Mouse (Mus musculus) adrenal gland, adult 18-20 months (tissue): ENCODE measurements around the gene Wdr49. TPM values are rescaled to one million over a fixed set of nuclear protein-coding genes. Genes with fewer than 3 reads are reported as not detected.
A peak's percentile ranks its signal among the peaks of the same experiment; 100 is the strongest.

Experiments
- DNase-seq, 2 experiments: peaks; one replicate each; pipeline ENCODE4 v3.0.0; 2021 to 2022; ENCODE audit warnings: low spot score in 2 of 2
- long read RNA-seq, 2 experiments: library from polyadenylated mRNA; stranded (forward); transcript quantifications; one replicate each; pipeline ENCODE4 v2.0.0; 2021
- total RNA-seq, 2 experiments: library from RNA; stranded (reverse); gene quantifications; 1 replicate in 1 of 2; 2 replicates in 1 of 2; pipeline ENCODE4 v1.2.3; 2021

Wdr49 gene
- total RNA-seq, result not detected
- long read RNA-seq, experiment 1, result 0 reads
- long read RNA-seq, experiment 2, result 0 reads

- DNase-seq, result no peak
Observed at GRCm38 (mm10) chr3:75482056-75482455, at the start of gene Wdr49. Gene Wdr49, minus strand, starts transcription at chr3:75482156.

- DNase-seq, result no peak
Observed at GRCm38 (mm10) chr3:75531074-75531473, 49.1 kb upstream of the Wdr49 start.

GRCm38 (mm10) chr3:75522527-75522926 lies 40.6 kb upstream of the Wdr49 start:
- no peak for DNase-seq

- no peak for DNase-seq
Observed at GRCm38 (mm10) chr3:75521314-75521713, 39.4 kb upstream of the Wdr49 start.

GRCm38 (mm10) chr3:75517631-75518250 lies 35.8 kb upstream of the Wdr49 start:
- peak; percentile 25 to 49 for DNase-seq

GRCm38 (mm10) chr3:75498961-75499960 lies 17.3 kb upstream of the Wdr49 start:
- no peak for DNase-seq

GRCm38 (mm10) chr3:75492913-75493312 lies 11.0 kb upstream of the Wdr49 start:
- no peak for DNase-seq

GRCm38 (mm10) chr3:75475106-75475505 lies 6.8 kb downstream of the Wdr49 start:
- no peak for DNase-seq

- DNase-seq, result no peak
Observed at GRCm38 (mm10) chr3:75474657-75475056, 7.3 kb downstream of the Wdr49 start.

- no peak for DNase-seq
Observed at GRCm38 (mm10) chr3:75468154-75468553, 13.8 kb downstream of the Wdr49 start.

GRCm38 (mm10) chr3:75430564-75431181 lies 51.3 kb downstream of the Wdr49 start:
- DNase-seq, result no peak

GRCm38 (mm10) chr3:75395918-75396317 lies 86.0 kb downstream of the Wdr49 start:
- DNase-seq, result no peak

GRCm38 (mm10) chr3:75395121-75395895 lies 86.6 kb downstream of the Wdr49 start:
- no peak for DNase-seq

GRCm38 (mm10) chr3:75394487-75394886 lies 87.5 kb downstream of the Wdr49 start:
- no peak for DNase-seq

- no peak for DNase-seq
Observed at GRCm38 (mm10) chr3:75381776-75382175, 100.2 kb downstream of the Wdr49 start.

GRCm38 (mm10) chr3:75353972-75354371 lies 128.0 kb downstream of the Wdr49 start:
- DNase-seq, result no peak

- DNase-seq, result no peak
Observed at GRCm38 (mm10) chr3:75337196-75337595, 144.8 kb downstream of the Wdr49 start.

- DNase-seq, result no peak
Observed at GRCm38 (mm10) chr3:75320999-75321398, 161.0 kb downstream of the Wdr49 start.

GRCm38 (mm10) chr3:75308861-75309260 lies 173.1 kb downstream of the Wdr49 start:
- DNase-seq, result no peak

GRCm38 (mm10) chr3:75308228-75308627 lies 173.7 kb downstream of the Wdr49 start:
- DNase-seq, result no peak

GRCm38 (mm10) chr3:75305584-75305983 lies 176.4 kb downstream of the Wdr49 start:
- no peak for DNase-seq
